Mouse (Mus musculus): ENCODE results near the gene Ptov1.

DNA sequence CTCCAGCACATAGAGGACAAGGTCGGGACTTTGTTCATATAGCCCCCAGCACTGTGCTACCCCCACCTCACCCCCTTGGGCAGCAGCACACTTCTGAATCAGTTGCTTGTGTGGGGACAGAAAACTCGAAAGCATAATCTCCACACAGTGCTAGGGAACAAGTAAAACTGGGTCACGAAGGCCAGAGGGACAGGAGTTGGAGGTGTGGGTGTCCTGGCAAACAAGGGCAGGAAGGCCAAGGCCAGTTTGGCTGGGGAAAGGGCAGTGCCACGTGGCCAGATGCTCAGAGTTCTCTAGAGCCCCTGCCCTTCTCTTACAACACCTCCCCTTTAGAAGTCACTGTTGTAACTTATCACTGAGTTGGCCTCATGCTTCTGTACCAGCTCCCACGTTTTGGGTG is 49.7 kb downstream of the Ptov1 start:
- TF ChIP-seq CTCF (IDR thresholded peaks at IDR 0.05; ENCODE audit: low read depth) = no peak
- TF ChIP-seq EP300 (IDR thresholded peaks at IDR 0.05; ENCODE audit: low read depth) = no peak
